Mouse (Mus musculus) spleen, postnatal 36 days (tissue): ENCODE data around the gene Nmrk1.
"Not testable (repeated sequence)": the region's sequence is repeated elsewhere in the genome, so short reads cannot be mapped to it uniquely, and the experiment has no call there.

Experiments
- DNase-seq, 2 experiments: peaks; one replicate each; pipeline ENCODE4 v3.0.0; 2022; ENCODE audit warnings: low spot score in 2 of 2, mixed read lengths in 1 of 2

Gene Nmrk1

DNA sequence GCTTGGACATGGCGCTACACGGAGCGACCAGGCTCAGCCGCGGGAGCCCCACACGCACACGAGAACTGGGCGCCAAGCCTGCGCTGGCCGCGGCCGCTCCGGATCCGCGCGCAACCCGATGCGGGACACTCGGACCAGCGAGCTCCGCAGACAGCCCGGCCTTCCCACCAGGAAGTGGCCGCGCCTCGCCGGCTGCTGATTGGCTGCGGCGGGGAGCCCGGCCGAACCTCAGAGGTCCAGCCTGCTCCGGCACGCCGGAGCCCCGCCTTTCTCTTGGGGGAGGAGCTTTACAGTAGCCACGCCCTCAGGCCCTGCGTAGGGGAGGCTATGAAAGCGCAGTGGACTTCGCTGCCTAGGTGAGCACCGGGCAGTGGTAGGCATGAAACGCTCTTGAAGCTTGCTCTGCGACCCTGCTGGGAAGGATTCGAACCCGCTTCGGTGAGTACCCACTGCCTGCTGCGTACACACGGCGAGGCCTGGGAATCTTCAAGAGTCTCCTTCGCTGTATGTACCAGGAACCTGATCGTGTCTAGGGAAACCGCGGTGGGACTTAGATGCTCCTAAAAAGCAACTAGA, at the start of gene Nmrk1, which contains the start of gene Ostf1:
Gene Nmrk1, plus strand, starts transcription at position 307 of the 576 bp plus-strand sequence.
Gene Ostf1, minus strand, starts transcription at position 180 of the 576 bp plus-strand sequence.
- peak; percentile 96 to 98 for DNase-seq

DNA sequence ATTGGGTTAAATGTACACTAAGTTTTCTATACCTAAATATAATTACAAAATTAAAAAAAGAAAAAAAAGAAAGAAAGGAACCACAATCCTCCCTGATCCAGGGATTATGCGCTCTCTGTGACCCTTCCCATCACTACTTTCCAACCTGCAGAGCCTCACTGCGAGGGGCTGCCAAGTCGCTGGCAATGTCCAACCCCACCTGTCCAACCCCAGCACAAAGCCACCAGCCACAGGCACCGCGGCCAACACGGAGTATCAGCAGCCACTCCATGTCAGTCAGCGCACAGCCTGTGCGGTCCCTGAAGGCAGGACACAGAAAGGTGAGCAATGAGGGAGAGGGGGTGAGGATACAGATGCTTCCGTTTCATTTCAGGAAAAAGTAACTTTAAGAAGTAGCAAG, 49.5 kb upstream of the Nmrk1 start:
- no peak for DNase-seq

DNA sequence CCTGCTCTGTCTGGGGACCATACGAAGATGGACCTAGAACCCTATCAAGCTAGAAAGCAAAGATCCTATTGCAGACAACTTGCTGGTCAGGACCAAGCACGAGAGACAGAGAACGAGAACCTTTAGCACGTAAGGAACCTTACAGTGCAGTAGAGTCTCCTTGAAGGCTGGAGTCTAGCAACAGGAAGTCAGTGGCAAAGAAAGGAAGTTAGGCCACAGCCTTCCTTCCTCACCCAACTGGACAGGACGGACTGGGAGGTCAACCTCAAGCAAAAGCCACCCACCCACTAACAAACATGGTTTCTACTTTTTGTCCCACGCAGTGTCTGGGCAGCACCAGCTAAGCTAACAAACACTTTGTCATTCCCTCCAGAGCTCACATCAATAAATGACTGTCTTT, 48.9 kb upstream of the Nmrk1 start:
- no peak for DNase-seq

DNA sequence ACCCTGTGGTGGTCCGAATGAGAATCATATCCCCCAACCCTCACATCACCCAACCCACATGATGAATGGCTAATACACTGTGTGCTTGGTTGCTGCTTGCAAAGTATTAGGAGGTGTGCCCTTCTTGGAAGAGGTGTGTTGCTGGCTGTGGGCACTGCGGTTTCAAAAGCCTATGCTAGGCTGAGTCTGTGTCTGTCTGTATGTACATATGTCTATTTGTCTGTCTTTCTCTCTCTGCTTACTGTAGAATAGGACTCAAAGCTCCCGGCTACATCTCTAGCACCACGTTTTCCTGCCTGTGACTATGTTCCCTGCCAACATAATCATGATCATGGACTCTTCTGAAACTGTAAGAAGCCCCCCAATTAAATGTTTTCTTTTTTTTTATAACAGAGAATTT, 48.0 kb upstream of the Nmrk1 start:
- no peak for DNase-seq

GRCm38 (mm10) chr19:18584621-18585020, 47.1 kb upstream of the Nmrk1 start:
- DNase-seq = no peak

- DNase-seq = no peak
These were observed 44.6 kb upstream of the Nmrk1 start for GRCm38 (mm10) chr19:18587118-18587517.

- no peak for DNase-seq
These were observed 43.5 kb upstream of the Nmrk1 start for GRCm38 (mm10) chr19:18588243-18588642.

DNA sequence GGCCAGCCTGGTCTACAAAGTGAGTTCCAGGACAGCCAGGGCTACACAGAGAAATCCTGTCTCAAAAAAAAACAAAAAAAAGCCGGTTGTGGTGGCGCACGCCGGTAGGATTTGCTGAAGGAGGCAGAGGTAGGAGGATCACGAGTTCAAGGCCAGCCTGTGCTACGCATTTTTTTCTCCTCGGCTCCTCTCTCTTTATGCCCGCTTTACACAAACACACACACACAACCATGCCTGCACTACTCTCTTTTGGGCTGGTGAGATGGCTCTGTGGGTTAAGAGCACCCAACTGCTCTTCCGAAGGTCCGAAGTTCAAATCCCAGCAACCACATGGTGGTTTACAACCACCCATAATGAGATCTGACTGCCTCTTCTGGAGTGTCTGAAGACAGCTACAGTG, 42.9 kb upstream of the Nmrk1 start:
- not testable (repeated sequence) for DNase-seq

GRCm38 (mm10) chr19:18589276-18589675, 42.5 kb upstream of the Nmrk1 start:
- DNase-seq = no peak

DNA sequence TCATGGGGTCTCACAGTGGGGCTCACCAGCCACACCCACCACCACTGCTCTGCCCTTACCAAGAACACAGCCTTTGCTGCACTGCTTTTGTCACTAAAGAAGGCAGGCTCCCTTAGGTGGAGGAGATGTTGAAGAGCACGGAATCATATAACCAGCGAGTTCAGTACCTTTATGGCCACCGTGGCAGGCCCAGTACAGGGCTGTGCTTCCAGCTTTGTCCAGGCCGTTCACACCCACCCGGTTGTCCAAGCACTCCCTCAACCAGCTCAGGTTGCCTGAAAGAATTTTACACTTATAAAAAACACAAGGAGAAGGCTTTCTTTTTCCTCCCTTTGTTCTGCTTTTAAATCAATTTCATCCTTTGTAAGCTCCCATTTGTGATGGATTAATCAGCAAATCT, 41.5 kb upstream of the Nmrk1 start:
- no peak for DNase-seq

DNA sequence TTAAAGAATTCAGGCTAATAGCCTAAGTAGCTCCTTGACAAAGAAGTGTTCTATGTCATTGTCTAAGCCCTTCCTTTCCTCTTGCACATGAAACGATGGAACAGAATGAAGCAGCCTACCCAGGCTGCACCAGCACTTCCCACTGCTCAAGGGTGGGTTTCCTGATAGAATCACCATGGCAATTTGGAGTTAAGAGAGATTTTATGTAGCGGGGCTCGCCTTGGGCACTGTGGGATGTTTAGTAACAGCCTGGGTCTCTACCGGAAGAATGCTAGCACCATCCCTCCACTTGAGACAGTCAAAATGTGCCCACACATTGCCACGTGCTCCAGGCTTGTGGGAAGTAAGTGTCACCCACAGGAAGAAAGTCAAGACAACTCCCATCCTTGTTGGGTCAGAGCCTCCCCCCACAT, 40.8 kb upstream of the Nmrk1 start:
- DNase-seq = peak; percentile 24 to 32

DNA sequence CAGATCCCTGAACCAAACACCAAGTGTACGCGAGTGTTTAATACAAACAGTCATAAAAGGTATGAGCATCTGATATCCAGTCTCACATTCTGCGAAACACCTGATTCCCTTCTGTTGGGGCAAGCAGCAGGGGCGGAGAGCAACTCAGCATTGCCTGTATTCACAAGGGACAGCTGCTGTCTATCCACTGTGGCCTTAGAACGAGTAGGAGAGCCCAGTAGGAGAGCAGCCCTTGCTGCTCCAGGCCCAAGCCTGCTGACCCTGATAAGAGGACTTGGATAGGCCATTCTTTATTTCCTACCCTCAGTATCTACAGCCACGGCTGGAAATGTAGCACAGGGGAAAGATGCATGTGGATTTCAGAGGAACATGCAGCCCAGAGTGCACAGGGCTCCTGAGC, 38.8 kb upstream of the Nmrk1 start:
- no peak for DNase-seq

DNA sequence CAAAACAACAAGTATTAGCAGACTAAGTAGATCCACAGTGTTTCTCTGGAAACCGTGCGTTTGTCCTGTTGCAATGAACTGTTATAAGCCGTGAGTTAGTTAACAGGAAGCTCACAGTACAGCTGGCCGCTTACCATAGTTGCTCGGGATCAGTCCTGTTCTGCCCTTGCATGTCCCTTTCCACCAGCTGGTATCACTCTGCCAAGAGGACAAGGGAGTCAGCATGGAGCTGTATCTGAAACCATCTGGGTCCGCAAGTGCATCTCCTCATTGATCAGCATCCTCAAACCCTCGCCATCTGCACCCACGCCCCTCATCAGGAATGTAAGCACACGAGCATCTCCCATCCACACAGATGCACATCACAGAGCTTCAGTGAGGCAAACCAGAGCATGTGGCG, 38.0 kb upstream of the Nmrk1 start:
- no peak for DNase-seq

DNA sequence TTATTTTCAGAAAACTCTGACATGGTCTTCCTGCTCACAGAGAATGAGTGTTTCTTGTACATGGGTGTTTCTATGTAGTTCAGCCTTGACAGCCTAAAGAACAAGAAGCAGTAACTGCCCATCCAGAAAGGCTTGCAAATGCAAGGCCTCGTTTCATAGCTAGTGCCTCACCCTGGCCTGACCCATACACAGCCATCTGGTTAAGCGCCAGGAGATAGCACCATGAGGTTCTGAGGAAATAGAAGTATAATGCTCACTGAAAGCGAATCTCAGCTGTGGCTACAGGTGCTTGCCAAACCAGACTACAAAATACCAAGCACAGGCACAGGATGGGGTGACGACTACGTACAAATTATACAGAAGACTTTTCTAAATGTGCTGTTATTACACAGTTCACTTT, 34.9 kb upstream of the Nmrk1 start:
- DNase-seq = no peak

- DNase-seq = no peak
These were observed 34.0 kb upstream of the Nmrk1 start for GRCm38 (mm10) chr19:18597772-18598171.

DNA sequence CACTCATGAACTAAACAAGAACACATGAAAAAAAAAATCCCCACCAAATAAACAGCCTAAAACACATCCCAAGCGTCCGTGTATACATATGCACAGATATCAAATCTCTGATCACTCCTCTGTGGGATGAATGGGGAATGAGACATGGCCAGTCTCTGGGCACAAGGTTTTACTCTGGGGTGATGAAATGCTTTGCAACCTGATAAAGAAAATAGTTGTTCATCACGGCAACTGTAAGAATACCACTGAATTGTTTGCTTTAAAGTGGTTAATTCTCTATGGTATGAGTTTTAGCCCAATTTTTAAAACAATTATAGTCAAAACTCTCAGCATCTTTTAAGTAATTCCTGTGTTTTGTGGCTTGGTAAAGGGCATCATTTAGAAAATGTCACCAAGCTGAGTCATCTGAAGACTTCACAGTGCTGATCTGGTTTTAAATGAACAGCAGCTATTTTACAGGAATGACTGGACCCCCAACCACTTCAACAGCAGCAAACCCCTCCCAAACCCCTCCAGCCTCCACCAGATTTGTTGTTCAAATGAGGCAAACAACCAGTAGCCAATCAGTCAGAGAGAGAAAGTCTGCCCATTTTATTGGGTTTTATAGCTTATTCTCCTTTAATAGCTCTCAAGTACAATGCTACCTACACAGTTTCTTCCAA, 33.4 kb upstream of the Nmrk1 start:
- DNase-seq = no peak

DNA sequence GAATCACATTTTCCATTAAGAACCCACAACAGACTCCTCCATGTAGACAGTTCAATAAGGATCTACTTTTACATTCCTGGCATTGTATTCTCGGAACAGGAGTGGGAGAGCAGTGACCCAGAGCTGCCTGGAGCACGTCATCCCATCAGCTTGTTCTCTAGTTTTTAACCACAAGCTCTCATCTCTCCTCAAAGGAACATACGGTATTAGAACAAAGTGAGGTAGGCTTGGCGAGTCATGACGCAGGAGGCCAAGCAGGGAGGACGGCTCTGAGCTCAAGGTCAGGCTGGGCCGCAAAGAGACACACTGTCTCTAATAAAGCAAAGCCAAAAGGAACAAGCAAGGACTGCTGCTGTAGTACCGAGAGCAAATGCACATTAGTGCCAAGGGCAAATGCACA, 32.7 kb upstream of the Nmrk1 start:
- DNase-seq = no peak

- DNase-seq = no peak
These were observed 32.1 kb upstream of the Nmrk1 start for GRCm38 (mm10) chr19:18599650-18600049.

DNA sequence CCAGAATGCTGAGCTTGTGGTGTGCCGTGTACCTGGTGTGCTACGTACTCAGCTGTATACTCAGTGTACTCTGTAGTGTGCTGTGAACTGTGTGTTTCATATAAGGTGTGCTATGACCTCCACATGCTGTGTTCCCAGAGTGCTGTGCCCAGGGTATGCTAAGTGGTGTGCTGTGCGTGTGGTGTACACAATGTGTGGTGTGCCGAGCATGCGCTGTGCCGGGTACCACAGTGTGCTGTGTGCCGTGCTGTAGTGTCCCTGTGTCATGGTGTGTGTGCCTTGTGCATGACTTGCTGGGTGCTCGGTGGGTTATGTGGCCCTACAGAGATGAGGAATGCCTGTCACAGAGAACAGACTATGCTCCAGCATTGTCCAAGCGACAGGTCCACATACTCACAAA, 31.1 kb upstream of the Nmrk1 start:
- no peak for DNase-seq

DNA sequence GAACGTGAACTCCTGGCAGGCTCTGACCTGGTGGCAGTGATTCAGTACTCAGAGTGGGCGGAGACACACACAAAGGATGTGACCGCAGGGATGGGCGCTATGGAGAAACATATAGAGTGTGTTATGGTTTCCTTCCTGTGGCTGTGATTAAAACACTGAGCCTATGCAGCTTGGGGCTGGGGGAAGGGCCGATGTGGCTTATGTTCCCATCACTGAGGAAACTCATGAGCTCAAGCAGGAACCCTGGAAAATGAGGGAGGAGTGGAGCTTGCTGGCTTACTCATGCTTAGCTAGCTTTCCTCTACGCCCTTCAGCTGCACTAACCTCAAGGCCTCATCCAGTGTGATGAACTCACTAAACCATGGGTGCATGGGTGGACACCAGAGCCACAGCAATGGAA, 28.7 kb upstream of the Nmrk1 start:
- DNase-seq = no peak

- no peak for DNase-seq
These were observed 23.8 kb upstream of the Nmrk1 start for GRCm38 (mm10) chr19:18607907-18608306.

DNA sequence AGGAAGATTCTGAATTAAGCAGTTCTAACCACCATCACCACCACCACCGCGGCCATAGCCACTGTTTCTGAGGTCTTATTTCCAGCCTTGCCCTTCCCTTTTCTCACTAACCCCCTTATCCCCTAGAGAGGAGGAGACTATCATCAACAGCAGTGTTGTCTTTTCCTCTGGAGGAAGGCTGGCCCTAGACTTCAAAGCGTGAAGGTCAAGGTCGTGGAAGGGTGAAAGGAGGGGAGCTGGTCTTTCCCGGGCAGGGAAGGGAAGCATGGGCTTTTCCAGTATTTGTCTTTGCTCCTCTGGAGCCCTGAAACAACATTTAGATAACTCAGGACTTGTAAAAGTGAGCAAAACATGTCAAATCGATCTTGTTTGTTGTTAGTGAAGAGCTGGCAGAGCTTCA, 22.8 kb upstream of the Nmrk1 start:
- no peak for DNase-seq

- DNase-seq = no peak
These were observed 17.4 kb upstream of the Nmrk1 start for GRCm38 (mm10) chr19:18614337-18614736.
